Mouse (Mus musculus) layer of hippocampus, postnatal 36 days (tissue): Measurements from ENCODE around the gene Cdk14. TPM values are rescaled to one million over a fixed set of nuclear protein-coding genes. Genes with fewer than 3 reads are reported as not detected.
A peak's percentile ranks its signal among the peaks of the same experiment; 100 is the strongest.

Experiments
- DNase-seq, 2 experiments: peaks; one replicate each; pipeline ENCODE4 v3.0.0; 2022
- total RNA-seq, 2 experiments: library from RNA; stranded (reverse); gene quantifications; 2 replicates each; pipeline ENCODE4 v1.2.3; 2021

Gene Cdk14
- total RNA-seq, 2 experiments from 2014 or later: 254 to 260 TPM

DNA sequence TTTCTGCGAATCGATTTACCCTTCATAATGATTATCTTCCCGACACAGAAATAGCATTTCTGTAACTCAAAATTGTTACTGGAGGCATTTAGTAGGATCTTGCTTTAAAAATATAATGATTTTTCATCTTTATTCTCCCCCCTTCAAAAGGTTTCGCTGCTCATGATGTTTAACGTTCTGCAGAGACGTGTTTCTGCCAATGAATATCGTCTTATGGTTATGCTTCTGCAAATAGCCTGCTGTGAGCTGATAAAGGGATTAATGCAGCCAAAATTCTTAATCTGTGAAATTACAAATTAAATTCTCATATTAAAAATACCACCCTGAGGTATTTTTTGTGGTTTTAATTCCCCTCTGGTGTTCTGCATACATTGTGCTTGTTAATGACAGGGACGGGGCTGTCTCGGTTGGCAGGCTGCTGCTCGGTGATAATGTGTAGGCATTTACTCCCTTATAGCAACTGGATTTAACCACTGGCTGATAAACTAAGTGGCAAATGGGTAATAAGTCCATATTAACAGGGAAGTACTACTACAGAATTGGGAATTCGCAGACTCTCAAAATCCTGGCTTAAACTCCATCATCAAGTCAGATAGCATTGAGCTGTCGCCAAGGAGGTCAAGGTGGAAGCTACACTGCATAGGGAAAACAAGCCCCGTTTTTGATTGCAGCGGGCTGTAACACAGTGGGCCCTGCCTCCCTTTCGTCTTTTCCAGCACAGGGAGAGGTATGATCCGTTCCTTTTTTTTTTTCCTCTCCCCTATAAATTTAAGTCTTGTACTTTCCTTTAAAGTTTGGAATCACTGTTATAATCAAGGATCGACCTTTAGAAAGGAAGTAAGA, 528.0 kb downstream of the Cdk14 start:
- DNase-seq: no peak

DNA sequence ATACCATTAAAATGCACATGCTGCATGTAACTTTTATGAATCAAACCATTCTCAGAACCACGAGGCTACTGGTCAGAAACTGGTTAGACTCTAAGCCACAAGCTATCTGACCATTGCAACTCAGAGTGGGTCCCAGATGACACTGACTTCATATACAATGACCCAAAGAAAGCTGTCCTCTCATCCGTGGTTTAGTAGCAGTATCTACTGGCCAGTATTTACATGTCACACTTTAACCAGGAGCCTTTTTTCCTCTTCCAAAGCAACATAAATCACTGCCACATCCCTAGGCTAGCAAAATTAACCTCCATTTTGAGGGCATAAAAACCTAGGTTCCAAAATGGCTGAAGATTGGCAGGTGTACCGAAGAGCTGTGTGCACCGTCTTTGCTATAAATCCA, 533.0 kb downstream of the Cdk14 start:
- no peak for DNase-seq

DNA sequence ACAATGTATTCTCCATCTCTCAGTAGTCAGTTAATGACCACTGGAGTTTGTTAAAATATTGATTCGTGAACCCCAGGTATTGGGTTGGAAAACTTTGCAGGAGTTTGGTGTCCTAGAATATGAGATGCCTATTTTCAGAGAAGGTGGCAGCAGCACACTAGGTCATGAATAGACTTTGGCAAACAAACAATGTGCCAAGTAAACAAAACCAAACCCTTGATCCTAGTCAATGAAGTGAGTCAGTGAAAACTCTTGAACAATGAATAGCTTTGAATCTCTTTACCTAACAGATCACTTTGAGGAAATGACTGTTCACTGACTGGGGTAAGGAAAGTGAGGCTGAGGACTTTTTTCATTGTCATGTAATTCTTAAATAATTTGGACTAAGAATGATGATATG, 537.3 kb downstream of the Cdk14 start:
- DNase-seq: no peak

DNA sequence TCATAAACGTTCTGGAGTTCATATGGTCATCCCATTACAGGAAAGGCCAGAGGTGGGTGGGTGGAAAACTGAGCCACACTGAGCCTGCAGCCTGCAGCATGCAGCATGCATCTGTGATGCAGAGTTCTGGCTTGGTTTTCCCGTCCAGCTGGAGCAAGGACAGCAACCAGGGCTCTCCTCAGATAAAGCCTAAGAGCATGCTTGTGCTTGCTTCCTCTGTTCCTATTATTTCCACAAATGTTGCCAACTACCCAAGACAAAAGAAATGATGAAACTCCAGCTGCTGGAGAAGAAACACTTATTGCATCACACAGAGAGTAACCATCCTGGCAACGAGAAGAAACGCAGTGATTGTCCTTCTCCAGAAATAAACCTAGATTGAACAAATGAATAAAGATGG, 539.8 kb downstream of the Cdk14 start:
- DNase-seq: no peak

DNA sequence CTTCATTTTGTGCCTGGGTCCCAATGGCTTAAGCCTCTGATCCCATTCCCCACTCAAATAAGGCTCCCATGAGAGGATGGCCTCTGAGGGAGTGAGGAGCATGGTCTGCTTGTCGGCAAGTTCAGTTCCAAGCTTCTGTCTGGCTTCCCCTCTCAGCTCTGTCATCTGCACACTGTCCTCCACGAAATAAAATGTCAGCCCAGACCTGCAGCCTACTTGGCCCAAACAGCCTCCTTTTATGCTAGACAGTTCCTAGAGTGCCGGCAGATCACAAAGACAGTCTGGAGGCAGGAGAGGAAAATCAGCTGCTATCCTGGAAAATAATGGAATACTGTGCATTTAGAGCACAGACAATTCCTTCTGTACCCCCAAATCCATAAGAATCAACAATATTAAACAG, 541.2 kb downstream of the Cdk14 start:
- no peak for DNase-seq

DNA sequence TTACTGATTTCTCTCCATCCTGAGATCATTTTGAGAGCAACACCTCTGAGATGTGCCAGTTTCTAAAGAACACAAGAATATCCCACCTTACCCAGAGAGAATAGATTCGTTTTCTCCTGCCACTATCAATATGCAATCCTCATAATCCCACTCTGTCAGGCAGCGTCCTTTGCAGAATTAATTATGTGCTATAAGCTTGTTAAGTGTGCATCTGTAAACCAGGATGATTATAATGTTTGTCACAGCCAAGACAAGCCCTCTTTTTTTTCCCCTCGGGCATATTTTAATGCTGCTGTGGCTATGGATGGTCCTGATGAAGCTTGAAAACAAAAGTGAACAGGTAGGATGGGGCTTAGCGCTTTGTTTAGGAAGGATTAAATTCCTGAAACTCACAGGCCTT, 542.5 kb downstream of the Cdk14 start:
- DNase-seq: no peak

DNA sequence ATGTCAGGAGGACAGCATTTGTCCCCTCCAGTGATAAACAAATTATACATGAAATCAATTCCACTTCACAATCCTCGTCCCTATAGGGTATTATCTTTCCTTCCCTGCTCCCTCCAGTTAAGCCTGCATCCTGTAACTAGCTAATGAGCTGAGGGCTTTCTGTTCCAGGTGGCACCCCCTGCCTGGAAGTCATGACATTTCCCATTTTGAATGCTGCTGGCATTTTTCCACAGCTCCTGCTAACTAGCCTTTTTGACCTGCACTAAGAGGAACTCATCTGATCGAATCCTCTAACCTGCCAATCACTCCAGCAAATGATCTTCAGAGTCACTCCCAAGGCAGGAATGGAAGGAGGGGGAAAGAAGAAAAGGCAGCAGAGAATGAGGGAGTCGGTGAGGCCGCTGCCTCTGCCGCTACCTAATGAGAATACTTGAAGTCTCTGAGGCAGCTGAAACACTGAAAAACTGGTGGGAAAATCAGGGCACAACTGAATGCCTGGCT, 542.9 kb downstream of the Cdk14 start:
- DNase-seq: no peak

DNA sequence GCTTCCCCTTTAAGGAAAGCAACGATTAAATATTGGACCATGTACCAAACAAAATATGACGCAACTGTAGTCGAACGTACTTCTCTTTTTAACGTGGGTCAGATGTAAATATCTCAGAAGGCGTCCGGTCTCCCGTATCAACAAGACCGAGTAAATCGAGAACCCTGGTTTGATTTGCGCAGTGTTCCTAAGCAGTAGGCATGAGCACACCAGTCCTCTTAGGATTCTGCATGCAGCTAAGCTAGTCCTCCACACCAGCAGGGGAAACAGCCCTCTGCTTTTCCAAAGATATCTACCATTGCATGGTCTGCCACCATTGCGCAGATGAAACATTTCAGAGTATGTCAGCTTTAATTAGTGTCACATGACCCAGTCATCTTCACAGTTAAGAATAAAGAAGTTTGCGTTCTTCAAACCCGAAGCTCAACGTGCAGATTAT, 543.4 kb downstream of the Cdk14 start:
- DNase-seq: no peak

DNA sequence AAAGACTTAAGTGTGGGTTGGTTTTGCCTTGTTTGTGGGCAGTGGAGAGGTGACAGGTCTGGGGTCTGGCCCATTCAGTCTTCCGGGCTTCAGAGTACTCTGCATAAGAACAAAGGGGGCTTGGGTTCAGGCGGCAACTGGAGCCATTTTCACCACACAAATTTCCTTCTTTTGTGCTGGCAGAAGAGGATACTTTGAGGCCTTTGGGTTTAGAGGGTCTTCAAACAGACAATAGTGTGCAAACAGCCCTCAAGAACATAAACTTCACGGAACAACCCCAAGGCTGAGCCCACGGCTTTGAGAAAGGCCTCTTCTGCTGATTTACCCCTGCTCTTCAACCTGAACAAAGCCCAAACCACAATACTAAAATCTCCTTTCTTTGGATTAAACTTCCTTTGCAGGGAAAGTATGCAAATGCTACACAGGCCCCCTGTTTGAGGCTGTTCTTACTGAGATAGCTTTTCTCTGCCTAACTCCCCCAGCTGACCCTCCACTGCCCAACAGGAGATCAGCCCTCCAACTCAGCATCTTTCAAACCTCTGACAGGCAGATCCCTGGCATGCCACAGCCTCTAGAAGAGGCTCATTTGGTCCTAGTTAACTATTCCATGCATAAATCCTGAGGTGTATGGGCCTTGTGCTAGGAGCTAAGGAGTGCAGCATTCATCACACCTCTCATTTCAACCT, 549.9 kb downstream of the Cdk14 start:
- no peak for DNase-seq

DNA sequence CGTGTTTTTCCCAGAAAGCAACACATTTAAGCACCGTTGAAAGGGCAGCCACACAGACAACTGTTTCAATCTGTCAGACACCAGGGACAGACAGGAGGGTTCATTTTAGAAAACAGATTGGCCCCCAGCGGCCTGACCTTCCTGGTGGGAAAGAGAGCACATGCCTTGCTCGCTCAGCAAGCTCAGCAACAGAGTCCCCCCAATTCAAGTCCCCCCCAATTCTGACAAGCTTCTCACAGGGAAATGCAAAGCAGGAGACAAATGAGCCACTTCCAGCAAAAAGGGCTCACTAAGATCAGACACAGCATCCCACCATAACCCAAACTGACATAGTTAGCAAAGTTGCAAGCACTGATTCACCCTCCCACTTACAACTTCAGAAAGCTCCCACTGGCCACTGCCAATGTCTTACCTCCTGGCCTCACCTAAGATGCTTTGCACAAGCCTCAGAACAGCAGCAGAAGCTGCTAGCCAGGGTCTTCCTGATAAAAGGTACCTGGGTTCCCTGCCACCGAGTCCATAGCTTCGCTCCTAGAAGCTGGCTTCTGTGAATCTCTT, 551.5 kb downstream of the Cdk14 start:
- DNase-seq: no peak

DNA sequence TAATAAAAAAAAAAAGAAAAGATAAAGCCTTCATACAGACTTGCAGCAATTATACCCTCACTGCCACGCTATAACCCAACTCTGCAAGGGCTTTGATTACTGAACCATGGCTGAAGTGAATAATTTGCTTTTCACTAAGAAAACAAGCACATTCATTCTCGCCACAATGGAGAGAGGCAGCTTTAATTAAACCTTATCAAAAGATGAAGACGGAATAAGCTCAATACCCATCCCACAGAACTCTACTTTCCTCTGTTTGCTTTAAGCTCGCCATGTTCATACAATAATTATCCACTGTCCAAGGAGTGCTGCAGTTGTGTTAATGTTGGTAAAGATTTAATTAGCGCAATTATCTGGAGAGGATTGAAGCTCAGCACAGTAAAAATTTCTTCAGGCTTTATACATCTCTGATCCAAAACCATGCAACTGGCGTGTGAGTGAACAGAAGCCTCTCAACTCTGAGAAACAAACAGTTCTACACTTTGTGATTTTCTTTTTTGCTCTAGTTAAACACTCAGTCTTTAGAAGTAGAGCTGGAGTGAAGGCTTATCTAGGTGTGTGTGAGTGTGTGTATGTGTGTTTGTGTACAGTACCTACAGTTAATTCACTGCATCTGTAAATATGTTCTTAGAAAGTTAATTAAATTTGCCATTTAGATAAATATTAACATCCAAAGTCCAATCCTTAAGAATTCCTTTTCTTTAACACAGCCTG, 552.1 kb downstream of the Cdk14 start:
- no peak for DNase-seq

DNA sequence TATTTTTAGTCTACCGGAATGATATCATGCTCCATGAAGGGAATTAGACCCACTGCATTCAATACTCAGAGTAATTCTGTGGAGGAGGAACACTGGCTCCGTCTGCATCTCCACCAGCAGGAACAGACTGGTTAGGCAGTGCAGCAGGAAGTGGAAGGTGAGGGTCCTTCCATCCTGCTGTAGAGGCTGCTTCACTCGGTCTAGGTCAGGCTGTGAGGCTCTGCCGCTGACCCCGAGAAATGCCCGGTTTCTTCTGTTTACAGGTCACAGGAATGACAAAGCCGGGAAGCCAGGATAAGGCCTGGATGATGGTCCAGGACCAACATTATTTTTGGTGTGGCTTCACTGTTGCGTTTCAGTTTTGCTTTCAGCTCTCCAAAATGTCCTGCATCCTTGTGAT, 553.2 kb downstream of the Cdk14 start:
- DNase-seq: no peak

DNA sequence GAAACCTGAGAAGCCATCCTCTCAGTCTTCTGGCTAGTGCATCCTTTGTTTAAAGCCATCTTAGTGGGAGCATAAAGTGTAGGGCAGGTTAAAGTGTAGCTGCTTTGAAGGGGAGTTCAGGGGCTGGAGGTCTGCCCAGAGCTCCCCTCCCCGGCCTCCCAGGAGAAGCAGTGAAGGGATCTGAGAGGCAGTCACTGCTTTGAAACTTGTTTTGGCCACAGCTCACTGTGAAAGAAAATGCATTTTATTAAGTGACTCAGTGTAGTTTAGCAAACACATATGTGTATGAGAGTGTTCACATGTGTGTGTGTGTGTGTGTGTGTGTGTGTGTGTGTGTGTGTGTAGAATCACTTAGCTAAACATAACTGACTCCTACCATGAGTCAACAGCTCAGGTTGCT, 554.0 kb downstream of the Cdk14 start:
- no peak for DNase-seq

DNA sequence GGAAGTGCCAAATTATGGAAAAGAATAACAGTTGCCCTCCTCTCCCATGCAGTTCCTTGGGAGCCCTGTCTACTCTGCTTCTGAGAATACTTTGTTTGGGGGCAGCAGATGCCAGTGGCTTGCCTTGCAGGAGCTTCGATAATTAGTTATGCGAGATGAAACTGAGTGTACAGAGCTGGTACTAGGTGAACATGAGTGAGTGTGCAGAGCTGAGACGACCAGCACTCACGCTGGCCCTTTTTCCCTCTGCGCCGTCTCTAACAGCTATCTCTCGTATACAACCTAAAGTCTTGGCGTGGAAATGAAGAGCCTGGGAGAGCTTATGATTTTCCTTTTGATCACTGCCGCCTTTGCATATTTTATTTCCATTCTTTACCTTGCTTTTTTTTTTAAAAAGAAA, 558.5 kb downstream of the Cdk14 start:
- DNase-seq: no peak

DNA sequence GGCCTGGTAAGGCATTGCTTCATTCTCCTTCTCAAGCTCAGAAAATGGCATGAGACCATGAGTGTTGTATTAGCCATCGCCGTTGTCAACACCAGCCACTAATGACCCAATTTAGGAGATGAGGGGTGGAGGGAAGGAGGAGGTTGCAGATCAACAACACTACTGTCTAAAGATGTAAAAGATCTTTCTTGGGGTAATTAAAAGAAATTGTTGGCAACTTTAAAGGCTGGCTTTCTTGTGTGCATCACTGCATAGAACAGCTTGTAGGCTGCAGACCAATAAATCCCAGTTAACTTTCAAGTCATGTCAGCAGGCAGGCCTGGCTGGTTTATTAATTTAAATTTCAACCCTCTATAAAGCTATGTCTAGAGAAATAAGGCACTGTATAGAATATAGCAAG, 559.0 kb downstream of the Cdk14 start:
- DNase-seq: no peak

DNA sequence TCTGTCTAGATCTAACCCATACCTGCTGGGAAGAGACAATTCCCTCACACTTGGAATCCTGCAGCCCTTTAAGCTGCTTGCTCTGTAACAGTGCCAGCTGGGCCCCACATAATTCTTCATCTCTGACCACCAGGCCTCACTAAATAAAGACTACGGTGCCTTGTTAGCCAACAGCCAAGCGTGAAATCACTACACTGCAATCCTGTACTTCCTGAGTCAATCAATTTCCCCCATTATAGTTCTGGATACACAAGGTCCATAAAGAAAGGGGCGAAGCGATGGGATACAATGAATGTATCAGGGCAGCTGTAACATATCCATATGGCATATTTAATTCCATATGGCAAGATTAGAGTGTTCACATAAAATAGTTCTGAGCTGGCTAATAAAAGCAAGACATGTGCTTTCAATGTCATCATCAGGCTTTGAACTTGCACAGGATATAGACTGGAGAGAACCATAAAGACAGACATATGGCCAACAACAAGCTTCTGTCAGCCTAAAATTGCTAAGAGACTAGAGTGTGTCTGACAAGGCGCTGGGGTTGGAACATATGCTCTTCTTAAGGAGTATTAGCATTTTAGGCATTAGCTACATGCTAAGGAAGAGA, 562.0 kb downstream of the Cdk14 start:
- no peak for DNase-seq

DNA sequence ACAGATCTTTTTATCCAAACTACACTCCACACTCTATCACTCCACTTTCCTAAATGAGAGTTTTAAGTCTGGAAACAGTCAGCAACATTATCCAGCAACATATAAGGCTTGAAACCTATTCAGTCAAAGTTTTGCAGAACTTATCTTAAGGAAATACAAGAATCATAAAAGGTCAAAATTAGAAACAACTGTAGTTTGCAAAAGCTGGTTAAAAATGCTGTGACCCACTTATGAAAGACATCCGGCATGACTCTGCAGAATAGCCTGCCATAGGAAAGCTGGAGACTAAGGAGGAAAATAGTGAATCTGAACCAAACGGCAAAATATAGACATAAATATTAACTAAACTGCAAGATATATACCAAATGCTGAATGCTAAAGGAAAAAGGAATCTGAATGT, 566.6 kb downstream of the Cdk14 start:
- DNase-seq: no peak

DNA sequence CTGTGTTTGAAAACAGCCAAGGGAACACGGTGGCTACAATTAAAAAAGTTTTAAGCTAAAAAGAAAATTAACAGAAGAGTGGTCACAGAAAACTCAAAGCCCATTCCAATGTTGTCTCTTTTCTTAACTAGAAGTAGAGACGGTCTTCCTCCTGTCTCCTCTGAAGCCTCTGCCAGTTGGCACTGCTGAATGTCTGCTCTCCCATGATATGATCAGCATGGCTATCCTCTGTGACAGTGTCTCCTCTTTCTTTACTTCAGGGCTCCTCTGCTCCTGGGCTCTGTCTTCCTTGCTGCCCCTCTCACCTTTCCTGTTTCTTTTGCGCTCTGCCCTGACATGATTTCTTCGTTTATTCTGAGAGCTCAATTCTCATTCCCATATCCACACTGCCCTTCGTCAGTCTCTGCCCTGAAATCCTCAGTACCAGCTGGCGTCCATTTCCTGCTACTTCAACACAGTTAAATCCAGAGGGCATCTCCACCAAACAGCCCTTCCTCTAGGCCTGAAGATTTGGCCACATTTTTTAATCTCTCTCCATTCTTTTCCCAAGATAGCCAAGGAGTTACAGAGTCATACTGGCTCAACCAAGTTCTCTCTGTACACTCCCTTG, 567.3 kb downstream of the Cdk14 start:
- no peak for DNase-seq

DNA sequence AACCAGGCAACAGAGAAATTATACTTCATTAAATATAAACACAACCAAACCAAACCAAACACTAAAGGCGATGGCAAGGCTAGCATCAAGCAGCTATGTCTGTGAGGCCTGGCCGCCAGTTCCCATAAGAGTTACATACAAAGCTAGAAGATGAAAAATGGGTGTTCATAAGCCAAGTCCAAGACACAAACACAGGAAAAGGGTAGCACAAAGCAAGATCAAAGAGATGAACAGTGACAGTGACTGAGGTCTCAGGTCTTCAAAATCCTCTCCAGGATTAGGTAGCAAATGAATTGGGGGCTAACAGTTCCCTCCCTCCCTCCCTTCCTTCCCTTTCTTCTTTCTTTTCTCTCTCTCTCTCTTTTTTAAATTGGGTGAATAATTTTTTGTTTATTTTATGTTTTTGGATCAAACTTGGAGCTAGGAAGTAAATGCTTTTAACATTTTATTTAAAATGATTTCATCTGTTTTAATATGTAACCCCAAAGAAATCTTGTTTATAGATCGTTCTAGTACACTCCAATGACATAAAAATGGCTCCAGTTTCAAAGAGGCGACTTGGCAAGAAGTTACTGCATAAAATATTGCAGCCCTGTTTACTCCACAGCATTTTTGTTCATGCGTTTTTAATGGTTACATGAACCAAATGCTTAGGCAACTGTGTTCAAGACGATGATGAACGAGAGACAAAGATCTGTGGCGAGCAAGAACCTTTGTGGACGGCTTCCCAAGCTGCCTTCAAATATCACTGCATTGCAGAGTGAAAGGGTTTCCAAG, 568.0 kb downstream of the Cdk14 start:
- DNase-seq: no peak

DNA sequence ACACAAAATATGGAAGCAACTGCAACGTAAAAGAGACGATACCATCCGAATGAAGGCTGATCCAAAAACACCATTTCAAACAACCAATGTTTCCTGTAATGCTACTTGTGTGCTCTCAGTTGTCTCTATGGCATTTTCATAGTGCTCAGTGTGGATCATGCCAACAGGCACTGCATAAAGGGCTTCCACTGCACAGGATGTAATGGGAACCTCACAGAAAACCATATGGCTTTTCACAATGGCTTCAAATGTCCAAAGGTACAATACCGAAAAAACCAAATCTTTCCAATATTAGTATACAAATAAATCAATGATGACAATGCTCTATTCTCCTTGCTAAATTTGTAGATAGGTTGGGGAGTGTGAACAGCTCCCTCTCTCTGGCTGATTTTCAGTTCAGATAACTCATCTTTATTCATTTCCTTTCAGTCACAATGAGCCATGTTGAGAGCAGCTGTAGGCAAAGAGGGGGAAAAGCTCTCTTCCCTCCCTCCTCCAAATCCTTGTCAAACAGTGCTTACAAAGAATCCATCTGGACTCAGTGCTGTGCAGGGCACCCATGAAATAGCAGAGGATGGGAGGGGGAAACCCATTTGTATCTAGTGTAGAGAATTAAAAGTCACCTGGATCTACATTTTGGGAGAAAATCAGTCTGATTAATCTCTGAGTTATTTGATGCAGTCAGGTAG, 568.7 kb downstream of the Cdk14 start:
- DNase-seq: peak in 1 of 2 experiments; percentile 23
